Mouse (Mus musculus): ENCODE measurements around the gene 2010111I01Rik. TPM values are rescaled to one million over a fixed set of nuclear protein-coding genes. Genes with fewer than 3 reads are reported as not detected.

Gene 2010111I01Rik
- polyA plus RNA-seq, 1 experiment: 26.6 TPM

DNA sequence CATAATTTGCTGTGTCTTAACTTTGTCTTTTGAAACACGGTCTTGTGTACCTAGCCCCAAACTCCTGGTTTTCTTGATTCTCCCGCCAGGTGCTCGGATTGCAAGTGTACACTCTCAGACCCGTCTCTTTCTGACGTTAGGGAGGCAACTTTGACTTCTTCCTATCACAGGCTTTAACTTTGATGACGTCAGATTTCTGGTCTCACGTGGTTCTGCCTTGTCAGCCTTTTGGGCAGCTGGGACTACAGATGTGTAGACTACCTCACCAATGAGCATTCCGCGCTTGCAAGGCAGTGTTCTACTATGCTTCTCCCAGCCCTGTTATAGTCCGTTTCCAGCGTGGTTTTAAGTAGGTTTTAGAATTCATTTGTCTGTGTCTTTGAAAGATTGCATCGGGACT, 137.1 kb downstream of the 2010111I01Rik start:
- Histone ChIP-seq H3K27me3 (ENCODE audit: control insufficient read depth, insufficient read depth, low read length) (no peaks in the 10 kb centered on the region), H3K27ac (ENCODE audit: control insufficient read depth, insufficient read depth, low read depth, low read length) (no peak overlapping the region), H3K36me3 (ENCODE audit: control insufficient read depth, insufficient read depth, low read length) (no peaks in the 10 kb centered on the region), H3K4me1 (ENCODE audit: control insufficient read depth, insufficient read depth, low read length) (no peaks in the 10 kb centered on the region), H3K4me3 (ENCODE audit: control insufficient read depth, low read depth, low read length) (no peak overlapping the region)
- TF ChIP-seq POLR2A (IDR thresholded peaks at IDR 0.05; ENCODE audit: control insufficient read depth, low read depth, low read length) (no peak), CTCF (IDR thresholded peaks at IDR 0.05; ENCODE audit: control insufficient read depth, insufficient read depth, insufficient replicate concordance, low read depth, low read length) (no peak)

DNA sequence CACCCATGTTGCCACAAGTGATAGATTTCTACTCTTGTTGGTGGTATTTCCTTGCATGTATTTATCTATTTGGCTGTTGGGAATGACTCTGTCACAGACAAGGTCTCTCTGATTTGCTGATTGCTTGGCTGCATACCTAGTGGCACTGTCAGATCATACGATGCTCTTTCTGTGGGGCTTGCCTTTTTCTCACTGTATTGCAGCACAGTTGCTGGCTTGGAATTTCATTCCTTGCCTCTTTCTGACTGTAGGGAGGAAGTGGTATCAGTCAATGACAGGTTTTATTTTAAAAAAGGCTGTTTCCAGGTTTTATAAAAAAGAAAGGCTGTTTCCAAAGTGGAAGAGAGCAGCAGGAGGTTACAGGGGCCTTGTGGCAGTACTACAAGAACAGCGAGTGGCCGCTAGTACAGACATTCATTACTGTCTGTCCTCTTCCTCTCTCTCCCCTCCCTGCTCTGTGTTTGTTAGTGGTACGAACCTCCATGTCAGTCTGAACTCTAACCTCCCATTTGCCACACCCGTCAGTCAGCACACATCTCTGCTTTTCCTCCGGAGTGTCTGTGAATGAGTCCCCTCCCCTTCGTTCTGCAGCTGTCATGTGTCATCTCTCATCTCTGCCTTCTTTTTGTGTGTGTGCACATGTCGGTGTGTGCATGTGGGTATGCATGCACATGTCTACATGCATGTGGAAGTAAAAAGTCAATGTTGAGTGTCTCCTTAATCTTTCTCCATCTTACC, 138.3 kb downstream of the 2010111I01Rik start:
- H3K4me3 ChIP-seq (ENCODE audit: control insufficient read depth, low read depth, low read length): no peak overlapping the region
- no peaks in the 10 kb centered on the region for H3K27me3 ChIP-seq (ENCODE audit: control insufficient read depth, insufficient read depth, low read length)
- no peaks in the 10 kb centered on the region for H3K36me3 ChIP-seq (ENCODE audit: control insufficient read depth, insufficient read depth, low read length)
- no peaks in the 10 kb centered on the region for H3K4me1 ChIP-seq (ENCODE audit: control insufficient read depth, insufficient read depth, low read length)
- TF ChIP-seq POLR2A (IDR thresholded peaks at IDR 0.05; ENCODE audit: control insufficient read depth, low read depth, low read length) (no peak), CTCF (IDR thresholded peaks at IDR 0.05; ENCODE audit: control insufficient read depth, insufficient read depth, insufficient replicate concordance, low read depth, low read length) (no peak)
- H3K27ac ChIP-seq (ENCODE audit: control insufficient read depth, insufficient read depth, low read depth, low read length): no peak overlapping the region

DNA sequence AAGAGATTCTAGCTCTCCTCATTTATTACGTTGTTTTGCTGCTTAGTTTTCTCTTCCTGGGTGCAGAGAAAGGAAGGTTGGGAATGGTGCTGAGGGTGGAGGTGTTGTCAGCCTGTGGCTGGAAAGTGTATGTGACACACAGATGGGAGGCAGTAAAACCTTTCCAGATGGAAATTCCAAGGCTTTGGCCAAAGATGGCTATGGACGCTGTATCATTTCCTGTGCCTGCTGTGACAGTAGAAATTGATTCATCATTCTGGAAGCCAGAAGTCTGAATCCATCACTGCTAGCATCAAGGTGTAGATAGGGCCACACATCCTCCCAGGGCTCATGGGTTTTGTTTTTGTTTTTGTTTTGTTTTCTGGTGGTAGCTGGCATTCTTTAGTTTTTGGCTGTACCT, 141.9 kb downstream of the 2010111I01Rik start:
- Histone ChIP-seq H3K4me1 (ENCODE audit: control insufficient read depth, insufficient read depth, low read length) (no peaks in the 10 kb centered on the region), H3K27ac (ENCODE audit: control insufficient read depth, insufficient read depth, low read depth, low read length) (no peak overlapping the region), H3K36me3 (ENCODE audit: control insufficient read depth, insufficient read depth, low read length) (no peaks in the 10 kb centered on the region), H3K27me3 (ENCODE audit: control insufficient read depth, insufficient read depth, low read length) (no peaks in the 10 kb centered on the region), H3K4me3 (ENCODE audit: control insufficient read depth, low read depth, low read length) (no peak overlapping the region)
- TF ChIP-seq CTCF (IDR thresholded peaks at IDR 0.05; ENCODE audit: control insufficient read depth, insufficient read depth, insufficient replicate concordance, low read depth, low read length) (no peak), POLR2A (IDR thresholded peaks at IDR 0.05; ENCODE audit: control insufficient read depth, low read depth, low read length) (no peak)

- Histone ChIP-seq H3K4me1 (ENCODE audit: control insufficient read depth, insufficient read depth, low read length) (no peaks in the 10 kb centered on the region), H3K27me3 (ENCODE audit: control insufficient read depth, insufficient read depth, low read length) (no peaks in the 10 kb centered on the region), H3K27ac (ENCODE audit: control insufficient read depth, insufficient read depth, low read depth, low read length) (no peak overlapping the region), H3K36me3 (ENCODE audit: control insufficient read depth, insufficient read depth, low read length) (no peaks in the 10 kb centered on the region), H3K4me3 (ENCODE audit: control insufficient read depth, low read depth, low read length) (no peak overlapping the region)
- no peak for TF ChIP-seq CTCF (IDR thresholded peaks at IDR 0.05; ENCODE audit: control insufficient read depth, insufficient read depth, insufficient replicate concordance, low read depth, low read length)
- TF ChIP-seq POLR2A (IDR thresholded peaks at IDR 0.05; ENCODE audit: control insufficient read depth, low read depth, low read length): no peak
Measured at GRCm38 (mm10) chr13:63108601-63109000, 143.9 kb downstream of the 2010111I01Rik start.

GRCm38 (mm10) chr13:63111297-63112042, 146.8 kb downstream of the 2010111I01Rik start:
- Histone ChIP-seq H3K27ac (ENCODE audit: control insufficient read depth, insufficient read depth, low read depth, low read length) (no peak overlapping the region), H3K36me3 (ENCODE audit: control insufficient read depth, insufficient read depth, low read length) (no peaks in the 10 kb centered on the region), H3K4me3 (ENCODE audit: control insufficient read depth, low read depth, low read length) (no peak overlapping the region), H3K4me1 (ENCODE audit: control insufficient read depth, insufficient read depth, low read length) (no peaks in the 10 kb centered on the region), H3K27me3 (ENCODE audit: control insufficient read depth, insufficient read depth, low read length) (no peaks in the 10 kb centered on the region)
- no peak for TF ChIP-seq CTCF (IDR thresholded peaks at IDR 0.05; ENCODE audit: control insufficient read depth, insufficient read depth, insufficient replicate concordance, low read depth, low read length)
- TF ChIP-seq POLR2A (IDR thresholded peaks at IDR 0.05; ENCODE audit: control insufficient read depth, low read depth, low read length): no peak

DNA sequence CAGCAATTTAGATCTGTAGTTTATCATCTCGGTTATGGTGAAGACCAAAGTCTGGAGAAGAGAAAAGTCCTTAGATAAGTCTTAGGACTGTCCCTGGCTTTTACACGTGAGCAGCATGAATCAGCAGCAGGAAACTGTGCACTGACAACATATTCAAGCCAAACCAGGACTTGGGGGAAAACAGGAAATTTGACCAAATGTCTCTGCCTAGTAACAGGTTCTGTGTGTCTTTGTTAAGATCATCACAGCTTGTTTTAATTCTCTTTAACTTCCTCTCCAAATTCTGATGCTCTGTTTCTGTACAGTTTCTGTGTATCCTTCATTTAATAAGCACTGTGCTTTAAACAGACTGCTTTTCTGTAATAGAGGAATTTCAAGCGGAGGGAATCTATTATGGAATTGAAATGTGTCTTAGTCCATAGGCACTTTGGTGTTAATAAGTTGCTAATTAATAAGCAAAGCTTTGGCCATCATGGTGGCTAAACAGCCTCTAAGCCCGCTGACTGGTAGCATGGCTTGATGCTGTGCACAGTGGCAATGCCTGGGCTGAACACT, 147.4 kb downstream of the 2010111I01Rik start:
- H3K36me3 ChIP-seq (ENCODE audit: control insufficient read depth, insufficient read depth, low read length): no peaks in the 10 kb centered on the region
- no peak overlapping the region for H3K27ac ChIP-seq (ENCODE audit: control insufficient read depth, insufficient read depth, low read depth, low read length)
- no peak for TF ChIP-seq CTCF (IDR thresholded peaks at IDR 0.05; ENCODE audit: control insufficient read depth, insufficient read depth, insufficient replicate concordance, low read depth, low read length)
- TF ChIP-seq POLR2A (IDR thresholded peaks at IDR 0.05; ENCODE audit: control insufficient read depth, low read depth, low read length): no peak
- H3K27me3 ChIP-seq (ENCODE audit: control insufficient read depth, insufficient read depth, low read length): no peaks in the 10 kb centered on the region
- H3K4me3 ChIP-seq (ENCODE audit: control insufficient read depth, low read depth, low read length): no peak overlapping the region
- no peaks in the 10 kb centered on the region for H3K4me1 ChIP-seq (ENCODE audit: control insufficient read depth, insufficient read depth, low read length)
